Mouse (Mus musculus) ES-Bruce4 (cell line): ENCODE data around the gene Gse1. TPM values are rescaled to one million over a fixed set of nuclear protein-coding genes. Genes with fewer than 3 reads are reported as not detected.

Experiments
- H3K27ac ChIP-seq: 2 replicates; pipeline ENCODE4 v1.5.1; 2012; ENCODE audit warnings: low read length, inconsistent platforms; ENCODE audit not compliant: insufficient read depth
- H3K27me3 ChIP-seq: 2 replicates; pipeline ENCODE4 v1.6.1; 2012; ENCODE audit warnings: mild to moderate bottlenecking, low read length, inconsistent platforms; ENCODE audit not compliant: control insufficient read depth, poor library complexity, insufficient read depth, severe bottlenecking
- H3K36me3 ChIP-seq: 2 replicates; pipeline ENCODE4 v1.6.1; 2012; ENCODE audit warnings: inconsistent platforms, mild to moderate bottlenecking, low read length, moderate library complexity; ENCODE audit not compliant: control insufficient read depth, poor library complexity, insufficient read depth, severe bottlenecking
- H3K4me1 ChIP-seq: one replicate; pipeline ENCODE4 v1.8.1; 2011; ENCODE audit warnings: low read length; ENCODE audit not compliant: control insufficient read depth, insufficient read depth
- H3K4me3 ChIP-seq: 2 replicates; pipeline ENCODE4 v1.5.1; 2011; ENCODE audit warnings: low read depth, mild to moderate bottlenecking, low read length
- H3K9ac ChIP-seq: 2 replicates; pipeline ENCODE4 v1.6.1; 2012; ENCODE audit warnings: low read depth, mild to moderate bottlenecking, inconsistent platforms; ENCODE audit not compliant: poor library complexity, severe bottlenecking
- H3K9me3 ChIP-seq: replicated peaks from 2 replicates; pipeline ENCODE4 v1.6.1; 2012; ENCODE audit warnings: mild to moderate bottlenecking, low read length, inconsistent platforms; ENCODE audit not compliant: control insufficient read depth, poor library complexity, insufficient read depth, severe bottlenecking
- CTCF ChIP-seq: IDR thresholded peaks from one replicate; pipeline ENCODE4 v1.8.1; 2011; ENCODE audit warnings: low read depth, low read length
- EP300 ChIP-seq: IDR thresholded peaks from 2 replicates; pipeline ENCODE4 v1.6.1; 2011; ENCODE audit warnings: low read depth, low read length; ENCODE audit not compliant: insufficient read depth
- POLR2A ChIP-seq: IDR thresholded peaks from one replicate; pipeline ENCODE4 v1.8.1; 2011; ENCODE audit warnings: low read length; ENCODE audit not compliant: insufficient read depth
- polyA plus RNA-seq: library from polyadenylated mRNA; stranded (reverse); fragments of >200 nt; gene quantifications from 2 replicates; pipeline ENCODE4 v1.2.4, GENCODE M21; 2011; ENCODE audit warnings: low read depth; ENCODE audit not compliant: missing spikeins, insufficient read depth, insufficient read length

The Gse1 gene
- polyA plus RNA-seq, 1 experiment = 31.8 TPM

DNA sequence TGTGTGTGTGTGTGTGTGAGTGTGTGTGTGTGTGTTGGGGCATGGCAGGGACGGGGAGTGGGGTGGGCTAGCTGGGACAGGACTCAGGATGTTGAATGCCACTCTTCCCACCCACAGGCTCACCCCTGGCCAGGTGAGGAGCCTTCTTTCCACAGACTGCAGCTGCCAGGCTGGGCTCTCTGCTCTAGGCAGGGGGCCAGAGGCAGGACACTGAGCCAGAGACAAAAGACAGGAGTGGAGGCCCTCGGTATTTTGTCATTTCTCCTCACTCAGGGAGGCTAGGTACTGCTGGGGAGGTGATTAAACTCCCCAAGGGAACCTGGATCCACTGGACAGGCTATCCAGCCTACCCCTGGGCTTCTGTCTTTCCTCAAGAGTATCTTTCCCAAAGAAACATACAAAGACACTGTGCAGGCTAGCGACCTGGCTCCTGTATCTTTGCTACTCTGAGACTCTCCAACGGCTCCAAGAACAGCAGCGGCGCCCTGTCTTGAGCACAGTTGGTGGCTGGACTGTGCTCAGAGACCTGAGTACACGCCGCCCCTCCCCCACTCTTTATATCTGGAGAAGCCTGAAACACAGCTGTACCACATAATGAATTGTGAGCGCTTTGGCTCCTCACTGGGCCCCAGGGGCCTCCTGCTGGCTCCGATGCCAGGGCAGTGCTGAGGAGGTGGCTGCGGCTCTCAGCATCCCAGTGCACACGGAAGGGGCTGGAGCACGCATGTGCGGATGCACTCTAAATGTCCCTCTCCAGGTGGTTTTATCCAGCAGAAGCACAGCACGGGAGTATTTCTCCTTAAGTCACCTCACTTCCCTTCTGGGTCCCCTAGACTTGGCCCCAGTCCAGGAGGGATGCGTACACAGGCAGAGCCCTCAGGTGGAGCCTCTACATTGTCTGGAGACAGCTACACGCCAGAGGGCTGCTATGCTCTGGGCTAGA lies 43.1 kb upstream of the Gse1 start:
- Histone ChIP-seq H3K27ac (no peak overlapping the region), H3K9me3 (no peaks in the 10 kb centered on the region), H3K4me3 (no peak overlapping the region), H3K9ac (no peak overlapping the region), H3K27me3 (no peaks in the 10 kb centered on the region), H3K4me1 (no peaks in the 10 kb centered on the region), H3K36me3 (no peaks in the 10 kb centered on the region)
- no peak for TF ChIP-seq CTCF
- no peak for TF ChIP-seq POLR2A

DNA sequence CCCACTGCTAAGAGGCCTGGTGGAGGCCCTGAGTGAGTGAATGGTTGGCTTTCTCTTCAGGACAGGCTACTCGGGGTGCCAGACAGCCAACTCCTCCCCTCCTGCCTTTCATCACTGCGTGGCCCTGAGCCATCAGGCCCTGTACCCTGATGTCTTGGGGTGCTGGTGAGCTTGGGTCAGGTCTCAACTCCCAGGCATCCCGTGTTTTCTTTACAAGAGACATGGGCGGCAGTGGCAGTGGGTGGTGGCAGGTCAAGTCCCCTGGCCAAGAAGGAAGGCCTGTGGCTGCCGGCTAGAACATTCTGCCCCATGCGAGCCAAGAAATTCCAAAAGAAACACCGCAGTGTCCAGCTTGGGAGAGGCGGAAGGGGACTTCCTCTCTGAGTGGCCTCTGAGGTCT lies 41.8 kb upstream of the Gse1 start:
- Histone ChIP-seq H3K4me3 (no peak overlapping the region), H3K36me3 (no peaks in the 10 kb centered on the region), H3K9me3 (no peaks in the 10 kb centered on the region), H3K27me3 (no peaks in the 10 kb centered on the region), H3K9ac (no peak overlapping the region), H3K27ac (no peak overlapping the region), H3K4me1 (no peaks in the 10 kb centered on the region)
- TF ChIP-seq CTCF (no peak), EP300 (no peak), POLR2A (no peak)

DNA sequence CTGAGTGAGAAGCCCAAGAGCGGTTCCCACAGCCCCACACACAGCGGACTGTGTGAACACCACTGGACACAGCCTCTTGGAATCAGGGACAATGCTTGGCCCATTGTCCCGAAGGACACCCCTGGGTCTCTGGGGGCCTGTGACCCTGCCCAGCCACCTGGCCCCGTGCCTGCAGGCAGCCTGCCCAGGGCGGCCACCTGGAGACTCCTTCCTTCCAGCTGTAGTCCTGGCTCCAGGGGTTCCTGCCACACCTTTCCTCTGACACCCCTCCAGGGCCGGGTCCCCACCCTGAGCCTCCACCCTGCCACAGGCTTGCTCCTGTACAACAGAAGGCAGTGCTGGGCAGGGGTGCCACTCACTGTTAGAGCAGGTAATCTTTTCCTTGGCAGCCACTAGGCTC lies 39.7 kb upstream of the Gse1 start:
- Histone ChIP-seq H3K36me3 (no peaks in the 10 kb centered on the region), H3K9ac (no peak overlapping the region), H3K4me1 (no peaks in the 10 kb centered on the region), H3K27ac (no peak overlapping the region), H3K9me3 (no peaks in the 10 kb centered on the region; the same call in 1 of the 2 replicates), H3K27me3 (no peaks in the 10 kb centered on the region), H3K4me3 (no peak overlapping the region)
- no peak for TF ChIP-seq EP300
- TF ChIP-seq CTCF = no peak
- no peak for TF ChIP-seq POLR2A

DNA sequence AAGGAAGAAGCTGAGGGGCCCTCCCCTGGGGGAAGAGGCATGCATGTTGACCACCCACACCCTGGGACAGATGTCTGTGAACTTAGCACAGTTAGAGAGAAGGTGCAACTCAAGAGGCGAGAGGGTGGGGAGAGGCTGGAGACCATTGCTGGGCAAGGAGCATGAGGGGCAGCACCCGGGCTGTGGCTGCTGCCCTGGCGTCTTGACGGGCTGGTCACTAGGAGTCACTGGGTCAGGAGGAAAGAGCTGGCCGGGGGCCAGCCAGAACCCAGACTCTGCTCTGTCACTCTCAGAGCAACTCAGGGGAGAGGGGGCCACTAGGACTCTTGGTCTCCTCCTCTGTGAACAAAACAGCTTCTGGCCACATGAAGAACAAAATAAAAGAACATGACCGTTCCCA lies 38.8 kb upstream of the Gse1 start:
- Histone ChIP-seq H3K4me3 (no peak overlapping the region), H3K9me3 (peaks cover 2% of the 10 kb centered on the region; the same call in 1 of the 2 replicates), H3K27ac (no peak overlapping the region), H3K27me3 (no peaks in the 10 kb centered on the region), H3K9ac (no peak overlapping the region), H3K4me1 (no peaks in the 10 kb centered on the region), H3K36me3 (no peaks in the 10 kb centered on the region)
- TF ChIP-seq POLR2A = no peak
- TF ChIP-seq EP300 = no peak
- TF ChIP-seq CTCF = no peak

DNA sequence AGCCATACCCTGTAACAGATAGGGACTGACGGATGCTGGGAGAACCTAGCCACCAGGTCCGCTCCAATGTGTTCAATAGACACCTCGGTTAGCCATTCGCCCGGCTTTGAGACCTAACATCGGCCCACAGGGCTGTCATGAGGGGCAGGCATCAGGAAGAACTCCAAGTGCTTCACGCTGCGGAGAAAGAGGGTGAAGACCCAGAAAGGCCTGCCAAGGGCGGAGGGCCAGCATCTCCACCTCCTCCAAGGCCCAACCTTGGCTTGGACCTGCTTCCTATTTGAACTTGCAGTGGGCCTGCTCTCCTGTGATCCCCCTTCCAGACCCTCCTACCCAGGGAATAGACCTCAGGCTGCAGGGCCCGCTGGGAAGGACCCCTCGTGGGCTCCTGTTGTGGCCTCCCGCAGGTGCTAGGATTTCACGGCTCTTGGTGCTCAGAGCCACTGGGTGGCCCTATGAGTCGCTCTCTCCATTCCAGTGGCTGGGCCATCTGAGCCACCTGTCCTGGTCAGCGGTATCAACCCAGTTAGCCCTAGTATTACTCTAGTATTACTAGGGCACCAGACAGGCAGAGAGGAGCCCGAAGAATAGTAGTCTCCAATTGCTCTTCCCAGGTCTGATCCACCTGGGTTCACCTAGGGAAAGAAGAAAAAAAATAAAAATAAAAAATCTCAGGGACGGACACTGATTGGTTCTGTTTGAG lies 38.0 kb upstream of the Gse1 start:
- H3K9me3 ChIP-seq = peaks cover 3% of the 10 kb centered on the region; the same call in 1 of the 2 replicates
- no peak overlapping the region for H3K27ac ChIP-seq
- no peaks in the 10 kb centered on the region for H3K36me3 ChIP-seq
- H3K9ac ChIP-seq = no peak overlapping the region
- no peaks in the 10 kb centered on the region for H3K4me1 ChIP-seq
- TF ChIP-seq EP300 = no peak
- no peak for TF ChIP-seq CTCF
- TF ChIP-seq POLR2A = no peak
- H3K4me3 ChIP-seq = no peak overlapping the region
- H3K27me3 ChIP-seq = no peaks in the 10 kb centered on the region
